Mouse (Mus musculus) liver, postnatal 0 days (tissue): ENCODE data around the gene Atp6v1g2.

Source experiments
- CTCF ChIP-seq: sonication (generic); IDR thresholded peaks from 2 replicates; pipeline ENCODE4 v1.5.1; 2016; ENCODE audit warnings: antibody characterized with exemption, low read depth
- EP300 ChIP-seq: IDR thresholded peaks from 2 replicates; pipeline ENCODE4 v1.6.1; 2016; ENCODE audit warnings: antibody characterized with exemption, low read depth, mild to moderate bottlenecking

GRCm38 (mm10) chr17:35272249-35272648 is 38.8 kb downstream of the Atp6v1g2 start:
- TF ChIP-seq CTCF (no peak), EP300 (no peak)
